Mouse (Mus musculus) heart, embryonic 16.5 days (tissue): ENCODE results near the gene Gm16503. TPM values are rescaled to one million over a fixed set of nuclear protein-coding genes. Genes with fewer than 3 reads are reported as not detected.
"Not testable (repeated sequence)": the region's sequence is repeated elsewhere in the genome, so short reads cannot be mapped to it uniquely, and the experiment has no call there.

Source experiments
- ATAC-seq: fragments of 200-750 bp; cut with Nextera tagmentation; replicated peaks from 2 replicates; pipeline ENCODE4 v1.8.0; 2017; ENCODE audit warnings: moderate number of reproducible peaks; ENCODE audit not compliant: insufficient read depth, low FRiP score; ENCODE audit errors: extremely low read depth
- H3K27ac ChIP-seq: fragments of 300-500 bp; sonication (generic); 2 replicates; pipeline ENCODE4 v1.5.1; 2014; ENCODE audit warnings: mild to moderate bottlenecking, low read length, control low read depth, moderate library complexity
- H3K27me3 ChIP-seq: fragments of 300-500 bp; sonication (generic); 2 replicates; pipeline ENCODE4 v1.6.1; 2014; ENCODE audit warnings: low read length, mixed read lengths; ENCODE audit not compliant: control insufficient read depth, insufficient read depth
- H3K36me3 ChIP-seq: fragments of 300-500 bp; sonication (generic); 2 replicates; pipeline ENCODE4 v1.6.1; 2014; ENCODE audit not compliant: control insufficient read depth, insufficient read depth
- H3K4me1 ChIP-seq: fragments of 300-500 bp; sonication (generic); 2 replicates; pipeline ENCODE4 v1.6.1; 2014; ENCODE audit warnings: low read length, mixed read lengths; ENCODE audit not compliant: control insufficient read depth, insufficient read depth
- H3K4me2 ChIP-seq: fragments of 300-500 bp; sonication (generic); 2 replicates; pipeline ENCODE4 v1.6.1; 2014; ENCODE audit warnings: low read depth, mild to moderate bottlenecking, control low read depth, low read length
- H3K4me3 ChIP-seq: fragments of 300-500 bp; sonication (generic); 2 replicates; pipeline ENCODE4 v1.5.1; 2014; ENCODE audit warnings: mild to moderate bottlenecking, control low read depth, low read length
- H3K9ac ChIP-seq: fragments of 300-500 bp; sonication (generic); 2 replicates; pipeline ENCODE4 v1.6.1; 2014; ENCODE audit warnings: low read length, control low read depth
- H3K9me3 ChIP-seq: fragments of 300-500 bp; sonication (generic); replicated peaks from 2 replicates; pipeline ENCODE4 v1.6.1; 2016; ENCODE audit warnings: low read length; ENCODE audit not compliant: control insufficient read depth
- WGBS: fragments of 180-500 bp; shearing (Covaris S2); extraction: QIAGEN DNeasy Blood & Tissue Kit; methylation state at CpG from one replicate; pipeline ENCODE4 v1.1.7; 2014; 5-methylcytosine and 5-hydroxymethylcytosine counted together
- polyA plus RNA-seq: library from polyadenylated mRNA; unstranded; fragments of >200 nt; fragmentation: Nextera tagmentation; extraction: Ambion mirVana; gene quantifications from 2 replicates; pipeline ENCODE4 v1.2.1, GENCODE M21; 2015

Gm16503 gene
- polyA plus RNA-seq, 1 experiment from 2014 or later = 0.25 TPM

DNA sequence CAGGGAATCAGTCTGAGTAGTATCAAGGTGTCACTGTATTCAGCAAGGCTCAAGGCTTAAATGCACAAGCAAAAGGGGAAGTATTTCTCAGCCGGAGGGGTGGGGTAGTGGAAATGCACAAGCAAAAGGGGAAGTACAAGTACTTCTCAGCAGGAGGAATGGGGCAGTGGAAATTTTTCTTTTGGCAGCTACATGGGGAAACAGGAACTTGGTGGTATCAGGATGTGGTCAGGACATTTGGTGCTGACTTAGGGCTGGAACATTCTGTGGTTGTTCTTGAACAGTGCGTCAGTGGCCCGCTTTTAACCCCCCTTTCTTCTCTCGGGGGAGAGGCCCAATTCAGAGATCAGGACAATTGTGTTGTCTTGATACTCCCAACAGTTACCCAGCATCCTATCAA, 39.4 kb downstream of the Gm16503 start:
- H3K9me3 ChIP-seq, ATAC-seq, H3K4me2 ChIP-seq, H3K4me3 ChIP-seq, H3K27me3 ChIP-seq, H3K4me1 ChIP-seq, H3K9ac ChIP-seq, H3K36me3 ChIP-seq, H3K27ac ChIP-seq: not testable (repeated sequence)
- 82% methylated on average over 4 of the region's 4 CpGs for WGBS

DNA sequence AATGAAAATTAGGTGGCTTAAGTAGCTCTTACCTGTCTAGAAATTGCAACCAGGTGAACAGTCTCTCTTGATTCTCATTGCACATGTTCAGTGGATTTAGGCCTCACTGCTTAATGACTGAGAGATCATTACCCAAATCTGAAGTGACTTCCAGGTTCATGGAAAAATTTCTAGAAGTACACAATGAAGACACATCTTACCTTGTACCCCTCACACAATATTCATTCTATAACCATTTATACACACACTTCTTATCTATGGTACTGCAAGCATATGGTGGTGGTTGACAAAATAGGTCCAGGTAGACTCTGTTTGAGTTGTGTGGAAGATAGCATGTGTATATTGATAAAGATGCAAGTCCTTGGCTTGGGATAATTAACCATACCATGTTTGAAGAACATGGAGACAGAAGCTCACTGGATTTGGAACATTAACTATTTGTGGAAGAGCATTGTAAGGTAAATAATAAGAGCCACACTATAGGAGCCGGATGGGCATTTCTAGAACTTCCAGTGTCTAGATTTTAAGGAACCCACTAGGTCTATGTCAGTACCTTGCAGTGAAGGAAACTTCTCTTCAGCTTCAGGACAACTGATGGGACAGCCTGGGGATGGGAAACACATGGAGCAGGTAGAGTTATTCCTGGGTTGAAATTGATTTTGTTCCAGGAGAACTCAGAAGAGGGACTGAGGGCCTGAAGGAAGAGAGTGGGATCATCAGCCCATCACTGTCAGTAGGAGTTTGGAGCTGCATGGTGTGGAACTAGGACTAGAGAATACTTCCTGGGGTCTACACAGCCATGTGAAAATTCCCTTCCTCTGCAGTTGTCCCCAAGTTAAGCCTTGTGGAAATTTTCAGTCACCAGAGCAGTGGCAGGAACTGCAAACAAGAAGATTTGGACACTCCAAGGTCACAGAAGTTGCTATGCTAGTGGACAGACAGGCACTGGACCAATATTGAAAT, 46.8 kb downstream of the Gm16503 start:
- Histone ChIP-seq H3K36me3 (no peaks in the 10 kb centered on the region), H3K27me3 (no peaks in the 10 kb centered on the region), H3K4me1 (no peaks in the 10 kb centered on the region), H3K9ac (no peak overlapping the region), H3K4me3 (no peak overlapping the region), H3K4me2 (no peak overlapping the region), H3K27ac (no peak overlapping the region), H3K9me3 (peaks cover 11% of the 10 kb centered on the region)
- 40% methylated on average over 1 of the region's 1 CpGs for WGBS
- ATAC-seq = no peak; the same call in 1 of the 2 replicates

Other genes with a start within 250 kb of the Gm16503 start
- gene Zfp988, start 234.5 kb upstream of the Gm16503 start, polyA plus RNA-seq = 0.17 TPM in 1 of 2 replicates, not detected in the other
- gene Zfp978, start 178.9 kb upstream of the Gm16503 start, polyA plus RNA-seq = not detected in 2 replicates
- gene Zfp982, start 47.8 kb upstream of the Gm16503 start, polyA plus RNA-seq = 4.6 and 6.3 TPM in 2 replicates
- 0.05 and 0.16 TPM in 2 replicates for gene Zfp985, start 13.1 kb downstream of the Gm16503 start, polyA plus RNA-seq
- 3.9 TPM in 2 replicates for gene Zfp979, start 102.3 kb downstream of the Gm16503 start, polyA plus RNA-seq
- not detected in 2 replicates for gene Zfp534, start 162.3 kb downstream of the Gm16503 start, polyA plus RNA-seq